Comparison of ENCODE assay signal across 8 mouse cellular contexts in genomic region chr7:81335705-81336431, GRCm38 (mm10). TPM values are rescaled to one million over a fixed set of nuclear protein-coding genes. Genes with fewer than 3 reads are reported as not detected.
DNase-seq lines count a peak whose midpoint lies in the region; ATAC-seq lines count a peak whose summit lies in the region.

No protein-coding gene starts in this region.

- peak; percentile 50 to 69 for DNase-seq in adrenal gland, adult (ENCODE audit: inconsistent age in 2 of 2, low spot score in 1 of 2)
- DNase-seq in adrenal gland, adult 8-10 months, result no peak
- DNase-seq in embryo, embryonic 10.5 days (ENCODE audit: low spot score), result peak; percentile 71
- peak; percentile 46 to 58 for DNase-seq in heart, postnatal 10 days
- peak; percentile 61 for DNase-seq in lung, postnatal 10 days
- no peak for DNase-seq in cerebellum, adult 9-11 months
- no peak for DNase-seq in ovary, postnatal 10 days (ENCODE audit: low spot score)

- intact Hi-C loops in heart, postnatal 10 days (cut with DNase I), result loop anchor here (1.0 kb wide), 2 partner anchors 126 to 169 kb away; no protein-coding TSS in a partner anchor

- ATAC-seq in CD4-positive, CD25-positive, alpha-beta regulatory T cell, adult 4 months, result no peak

RNA-seq across cellular contexts. Expression of gene Rps17, which starts 9.2 kb away (rescaled TPM):
- total RNA-seq in adrenal gland, adult 8-10 months (2022), result 1,000 to 10,000 TPM; 1,061 to 1,116 (median 1,082) TPM
- total RNA-seq in heart, postnatal 10 days (2021), result 1,000 to 10,000 TPM in 1 of 2 experiments, 100 to 1,000 TPM in 1; 997 to 1,016 TPM
- polyA plus RNA-seq in CD4-positive, CD25-positive, alpha-beta regulatory T cell, adult 4 months (2017; shearing (Covaris generic)), result 1,000 to 10,000 TPM; 1,101 to 1,535 TPM

Comparison
In these comparisons a context has a peak if more than half of its experiments do, and no peak if none do; other contexts are left out.
1. DNase-seq: peak in adrenal gland, adult (2 of 2), embryo, embryonic 10.5 days (single experiment), heart, postnatal 10 days (2 of 2) and lung, postnatal 10 days (single experiment); none in adrenal gland, adult 8-10 months (single experiment), cerebellum, adult 9-11 months (single experiment) and ovary, postnatal 10 days (single experiment).